ENCODE assay signal across 14 mouse cellular contexts in genomic region chr16:24350306-24350705, GRCm38 (mm10).
"Had no signal": no experiment of that assay in that cellular context is flagged by ENCODE, and none has a peak within 500 bp of the region (broad histone marks: within the 10 kb centered on the region; RNA-seq: fewer than 3 reads in every experiment).

No protein-coding gene starts in this region.

- DNase-seq: gastrocnemius, postnatal 25 days; heart, adult 11 months; heart, adult 2 months; heart, postnatal 14 days; heart, postnatal 36 days; kidney, adult 18-20 months; kidney, adult 8-10 months; kidney, postnatal 14 days; kidney, postnatal 36 days; layer of hippocampus, adult 9-11 months; layer of hippocampus, postnatal 36 days; left cerebral cortex, postnatal 4 days; liver, embryonic 13.5 days; liver, postnatal 0 days had no signal
